Mouse (Mus musculus): ENCODE measurements around the gene Tymp. TPM values are rescaled to one million over a fixed set of nuclear protein-coding genes. Genes with fewer than 3 reads are reported as not detected.

Tymp gene
- polyA plus RNA-seq, 1 experiment from 2014 or later: 1.4 TPM

DNA sequence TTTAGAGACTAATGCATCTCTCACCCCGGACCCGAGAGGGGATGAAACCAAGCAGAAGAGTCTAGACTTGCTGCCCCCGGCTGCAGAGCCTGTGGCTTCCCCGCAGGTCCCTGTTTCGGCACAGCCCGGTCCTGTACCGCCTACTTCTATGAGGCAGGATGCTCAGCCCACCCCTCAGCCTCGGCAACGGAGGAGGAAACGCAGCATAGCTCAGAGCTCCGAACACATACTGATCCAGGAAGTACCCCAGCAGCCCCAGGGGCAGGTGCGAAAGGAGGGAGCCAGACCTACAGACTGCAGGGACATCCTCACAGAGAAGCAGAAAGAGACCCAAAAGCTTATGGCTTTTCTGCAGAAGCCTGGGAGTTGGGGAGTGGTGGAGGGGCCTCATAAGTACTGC, 10.3 kb upstream of the Tymp start:
- H3K27ac ChIP-seq: no peak overlapping the region
- H3K4me3 ChIP-seq (replicated peaks): no peak overlapping the region
- no peak overlapping the region for H3K9ac ChIP-seq
- no peak overlapping the region for H3K4me2 ChIP-seq (replicated peaks)
- no peaks in the 10 kb centered on the region for H3K9me3 ChIP-seq
- H3K36me3 ChIP-seq: no peaks in the 10 kb centered on the region
- H3K27me3 ChIP-seq (replicated peaks): 0 out of 2 replicates have a peak, but pooled peaks cover 6% of the 10 kb centered on the region
- ATAC-seq: no peak
- 42% methylated on average over 12 of the region's 12 CpGs for WGBS
- H3K4me1 ChIP-seq (replicated peaks): no peaks in the 10 kb centered on the region

DNA sequence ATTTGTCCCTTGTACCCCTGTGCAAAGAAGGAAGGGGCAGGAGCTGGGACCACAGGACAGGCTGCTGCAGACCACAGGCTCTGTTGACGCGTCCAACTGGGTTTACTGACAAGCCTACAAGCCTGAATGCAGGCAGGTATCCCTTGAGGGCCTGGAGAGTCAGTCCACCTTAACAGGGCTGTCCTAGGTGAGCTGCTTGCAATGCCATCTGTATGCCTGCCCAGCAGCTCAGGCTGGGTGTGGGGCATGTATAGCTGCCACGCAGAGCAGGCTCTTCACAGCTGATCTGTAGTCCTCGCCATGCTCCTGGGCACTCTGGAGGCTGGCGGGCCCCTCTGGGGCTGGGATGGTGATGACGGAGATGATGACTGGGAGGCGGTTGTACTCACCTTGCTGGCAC, 7.8 kb upstream of the Tymp start, which contains the start of gene Klhdc7b:
Gene Klhdc7b, plus strand, starts transcription at position 301 of the 400 bp plus-strand sequence.
- 92% methylated on average over 7 of the region's 7 CpGs for WGBS
- no peaks in the 10 kb centered on the region for H3K36me3 ChIP-seq
- H3K9ac ChIP-seq: no peak within 1 kb of the TSS
- no peak for ATAC-seq
- no peak within 1 kb of the TSS for H3K4me3 ChIP-seq (replicated peaks)
- H3K4me2 ChIP-seq (replicated peaks): no peak within 1 kb of the TSS
- H3K4me1 ChIP-seq (replicated peaks): 0 out of 2 replicates have a peak, but pooled peaks cover under 1% of the 10 kb centered on the region
- no peaks in the 10 kb centered on the region for H3K9me3 ChIP-seq
- no peak within 1 kb of the TSS for H3K27ac ChIP-seq
- peaks cover 7% of the 10 kb centered on the region for H3K27me3 ChIP-seq (replicated peaks)

DNA sequence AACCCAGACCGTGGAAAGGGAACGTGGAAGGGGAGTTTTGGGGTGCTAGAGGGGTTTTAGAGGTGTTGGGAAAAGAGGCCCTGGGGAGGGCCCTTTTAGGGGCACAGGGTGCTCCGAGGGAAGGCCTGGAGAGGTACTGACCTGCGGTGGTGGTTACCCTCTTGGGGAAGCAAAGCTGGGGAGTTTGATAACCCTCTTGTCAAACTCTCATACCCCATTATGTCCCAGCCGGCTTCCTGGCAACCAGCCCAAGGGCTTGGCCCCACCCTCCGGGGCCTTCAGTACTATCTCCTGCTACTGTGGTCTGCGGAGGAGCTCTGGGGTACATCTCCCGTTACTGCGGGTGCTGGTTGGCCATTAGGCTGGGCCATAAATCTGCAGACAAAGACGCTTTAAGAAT, 2.6 kb upstream of the Tymp start:
- Histone ChIP-seq H3K9me3 (no peaks in the 10 kb centered on the region), H3K27ac (no peak overlapping the region), H3K9ac (peak overlapping the region; percentile 24; the same call in 1 of the 2 replicates), H3K27me3 (replicated peaks) (peaks cover 39% of the 10 kb centered on the region), H3K4me3 (replicated peaks) (peak overlapping the region; percentile 36), H3K4me1 (replicated peaks) (peaks cover 25% of the 10 kb centered on the region), H3K36me3 (no peaks in the 10 kb centered on the region), H3K4me2 (replicated peaks) (peak overlapping the region; percentile 78)
- ATAC-seq: no peak
- 11% methylated on average over 10 of the region's 10 CpGs for WGBS

DNA sequence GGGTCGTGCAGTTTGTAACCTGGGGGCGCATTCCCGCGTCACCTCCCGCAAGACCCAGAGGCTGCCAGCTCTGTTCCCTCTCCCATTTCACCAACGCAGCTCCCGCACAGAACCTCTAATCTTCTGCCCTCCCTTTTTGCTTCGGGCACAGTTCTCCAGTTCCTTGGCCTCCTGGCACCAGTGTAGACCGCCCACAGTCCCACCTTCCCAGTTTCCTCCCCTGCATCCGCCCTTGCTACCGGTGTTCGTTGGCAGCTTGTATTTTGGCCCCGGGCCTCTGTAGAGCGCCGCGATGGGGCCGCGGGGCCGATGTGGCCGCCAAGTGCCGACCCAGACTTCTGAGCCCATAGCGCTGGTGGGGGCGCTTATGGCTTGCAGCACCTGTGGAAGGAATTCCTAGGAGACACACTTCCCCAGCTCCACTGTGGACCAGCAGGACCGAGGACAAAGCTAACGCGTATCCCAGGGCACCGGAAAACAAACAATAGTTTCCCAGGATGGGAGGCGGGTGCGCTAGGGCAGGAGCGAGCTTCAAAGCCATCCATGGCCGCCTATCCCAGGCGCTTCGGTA, 2.1 kb upstream of the Tymp start, which contains the start of gene Odf3b:
Gene Odf3b, minus strand, starts transcription at position 452 of the 571 bp plus-strand sequence.
- ATAC-seq: no peak
- Histone ChIP-seq H3K9ac (peak within 1 kb of the TSS; percentile 24; the same call in 1 of the 2 replicates), H3K9me3 (no peaks in the 10 kb centered on the region), H3K4me2 (replicated peaks) (peak within 1 kb of the TSS; percentile 78), H3K4me1 (replicated peaks) (peaks cover 27% of the 10 kb centered on the region), H3K4me3 (replicated peaks) (peak within 1 kb of the TSS; percentile 36), H3K27me3 (replicated peaks) (peaks cover 39% of the 10 kb centered on the region), H3K27ac (no peak within 1 kb of the TSS), H3K36me3 (no peaks in the 10 kb centered on the region)
- 1% methylated on average over 33 of the region's 33 CpGs for WGBS

- Histone ChIP-seq H3K36me3 (no peaks in the 10 kb centered on the region), H3K9ac (peak overlapping the region; percentile 24; the same call in 1 of the 2 replicates), H3K27me3 (replicated peaks) (peaks cover 39% of the 10 kb centered on the region), H3K27ac (no peak overlapping the region), H3K4me3 (replicated peaks) (peak overlapping the region; percentile 36), H3K4me1 (replicated peaks) (peaks cover 29% of the 10 kb centered on the region), H3K4me2 (replicated peaks) (peak overlapping the region; percentile 78), H3K9me3 (no peaks in the 10 kb centered on the region)
- no peak for ATAC-seq
- 12% methylated on average over 46 of the region's 46 CpGs for WGBS
Measured at GRCm38 (mm10) chr15:89377938-89378828, 1.3 kb upstream of the Tymp start.

GRCm38 (mm10) chr15:89377362-89377761, 523 bp upstream of the Tymp start:
- WGBS: 5% methylated on average over 18 of the region's 18 CpGs
- Histone ChIP-seq H3K9ac (no peak overlapping the region), H3K4me3 (replicated peaks) (no peak overlapping the region; the same call in 1 of the 2 replicates), H3K4me2 (replicated peaks) (peak overlapping the region; percentile 34), H3K9me3 (no peaks in the 10 kb centered on the region), H3K4me1 (replicated peaks) (peaks cover 37% of the 10 kb centered on the region), H3K27ac (no peak overlapping the region), H3K36me3 (peaks cover 1% of the 10 kb centered on the region; the same call in 1 of the 2 replicates), H3K27me3 (replicated peaks) (peaks cover 35% of the 10 kb centered on the region)
- no peak for ATAC-seq

DNA sequence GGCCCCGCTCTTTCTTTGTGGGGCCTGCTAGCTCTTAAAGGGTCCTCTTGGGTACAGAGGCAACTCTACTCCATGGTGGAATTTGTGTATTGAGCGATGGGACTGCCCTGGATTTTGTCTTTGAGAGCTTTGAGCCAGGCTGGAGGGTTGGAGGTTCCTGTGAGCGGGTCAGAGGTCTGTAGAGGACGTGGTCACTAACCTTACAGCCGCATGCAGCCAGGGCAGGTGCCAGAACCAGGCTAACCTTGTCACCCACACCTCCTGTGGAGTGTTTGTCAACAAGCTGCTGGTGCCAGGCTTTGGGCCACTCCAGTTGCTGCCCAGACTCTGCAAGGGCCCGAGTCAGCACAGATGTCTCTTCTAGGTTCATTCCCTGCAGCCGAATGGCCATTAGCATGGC, 799 bp downstream of the Tymp start:
- no peak for ATAC-seq
- H3K9ac ChIP-seq: no peak overlapping the region
- peaks cover 35% of the 10 kb centered on the region for H3K27me3 ChIP-seq (replicated peaks)
- H3K4me2 ChIP-seq (replicated peaks): no peak overlapping the region
- peaks cover 37% of the 10 kb centered on the region for H3K4me1 ChIP-seq (replicated peaks)
- no peak overlapping the region for H3K27ac ChIP-seq
- peaks cover 15% of the 10 kb centered on the region for H3K36me3 ChIP-seq
- 81% methylated on average over 7 of the region's 7 CpGs for WGBS
- H3K9me3 ChIP-seq: no peaks in the 10 kb centered on the region
- no peak overlapping the region for H3K4me3 ChIP-seq (replicated peaks)

- Histone ChIP-seq H3K36me3 (peaks cover 24% of the 10 kb centered on the region), H3K9me3 (no peaks in the 10 kb centered on the region), H3K4me2 (replicated peaks) (peak overlapping the region; percentile 86; the same call in 1 of the 2 replicates), H3K4me1 (replicated peaks) (peaks cover 37% of the 10 kb centered on the region), H3K4me3 (replicated peaks) (no peak overlapping the region), H3K27me3 (replicated peaks) (peaks cover 35% of the 10 kb centered on the region), H3K27ac (no peak overlapping the region), H3K9ac (peak overlapping the region; percentile 80; the same call in 1 of the 2 replicates)
- 92% methylated on average over 17 of the region's 17 CpGs for WGBS
- no peak for ATAC-seq
Measured at GRCm38 (mm10) chr15:89374801-89375534, 1.9 kb downstream of the Tymp start.

- Histone ChIP-seq H3K4me1 (replicated peaks) (peaks cover 34% of the 10 kb centered on the region), H3K4me2 (replicated peaks) (peak overlapping the region; percentile 86), H3K27me3 (replicated peaks) (peaks cover 32% of the 10 kb centered on the region), H3K9ac (peak overlapping the region; percentile 80), H3K36me3 (peaks cover 30% of the 10 kb centered on the region), H3K9me3 (no peaks in the 10 kb centered on the region), H3K27ac (peak overlapping the region; percentile 93), H3K4me3 (replicated peaks) (peak overlapping the region; percentile 75)
- 52% methylated on average over 9 of the region's 9 CpGs for WGBS
- no peak for ATAC-seq
Measured at GRCm38 (mm10) chr15:89374340-89374739, 2.5 kb downstream of the Tymp start.

DNA sequence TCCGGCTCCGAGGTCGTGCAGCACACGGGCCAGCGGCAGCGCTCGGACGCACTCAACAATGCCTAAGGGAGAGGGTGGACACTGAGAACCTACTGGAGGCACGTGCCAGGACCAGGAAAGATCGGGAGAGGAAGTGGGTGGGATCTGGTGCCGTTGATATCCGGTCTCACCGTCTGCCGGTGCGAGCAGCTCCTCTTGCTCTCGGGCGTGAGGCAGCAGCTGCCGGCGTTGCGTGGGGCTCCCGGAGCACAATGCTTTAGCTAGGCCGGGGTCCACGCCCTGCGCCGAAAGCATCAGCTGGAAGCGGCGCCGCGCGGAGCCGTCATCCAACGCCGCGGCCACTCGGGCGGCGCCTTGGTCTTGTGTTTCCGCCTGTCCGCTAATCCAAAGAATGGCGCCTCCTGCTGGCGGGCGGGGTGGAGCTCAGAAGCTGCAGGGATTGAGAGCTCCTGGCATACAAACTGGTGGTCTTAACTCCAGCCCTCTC, 3.0 kb downstream of the Tymp start, which contains the start of gene Sco2:
Gene Sco2, minus strand, starts transcription at position 85 of the 487 bp plus-strand sequence.
- no peaks in the 10 kb centered on the region for H3K9me3 ChIP-seq
- ATAC-seq: peak; percentile 91
- under 1% methylated on average over 42 of the region's 42 CpGs for WGBS

DNA sequence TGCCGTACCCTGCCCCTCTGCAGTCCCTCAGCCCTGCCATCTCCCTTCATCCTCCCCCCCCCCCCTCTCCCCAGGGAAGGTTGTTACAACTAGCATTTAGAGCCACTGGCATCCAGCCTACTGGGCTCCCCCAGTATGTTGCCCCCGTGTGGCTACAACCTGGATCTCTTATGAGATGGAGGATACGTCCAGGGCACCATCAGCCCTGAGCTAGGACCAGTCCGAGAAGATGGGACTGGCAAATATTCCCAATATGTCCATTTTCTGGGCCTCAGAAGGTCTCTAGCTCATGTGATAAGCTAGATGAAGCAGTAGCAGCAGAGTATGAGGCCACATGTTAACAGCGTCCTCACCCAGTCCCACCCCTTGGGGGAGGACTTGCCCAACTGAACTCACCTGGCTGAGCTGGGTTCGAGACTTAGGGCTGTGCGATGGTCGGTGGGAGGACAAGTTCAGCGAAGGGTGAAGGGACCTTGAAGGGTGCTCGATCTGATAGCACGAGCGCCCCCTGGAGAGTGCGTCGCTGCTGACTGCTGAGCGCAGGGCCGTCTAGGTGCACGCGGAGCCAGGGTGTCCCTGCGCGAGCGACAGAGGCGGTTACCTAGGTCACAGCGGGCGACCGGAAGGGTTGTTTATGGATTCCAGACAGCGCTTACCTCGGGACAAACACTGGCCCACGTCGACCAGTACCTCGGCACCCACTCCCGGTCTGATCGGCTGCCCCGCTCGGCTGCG, 3.6 kb downstream of the Tymp start:
- H3K27ac ChIP-seq: peak overlapping the region; percentile 93
- ATAC-seq: peak; percentile 88
- H3K4me1 ChIP-seq (replicated peaks): peaks cover 23% of the 10 kb centered on the region

More for the DNA sequence above, 3.0 kb downstream of the Tymp start, which contains the start of gene Sco2:
- peak within 1 kb of the TSS; percentile 93 for H3K27ac ChIP-seq
- H3K4me1 ChIP-seq (replicated peaks): peaks cover 29% of the 10 kb centered on the region
- peaks cover 27% of the 10 kb centered on the region for H3K27me3 ChIP-seq (replicated peaks)
- H3K9ac ChIP-seq: peak within 1 kb of the TSS; percentile 80
- peak within 1 kb of the TSS; percentile 86 for H3K4me2 ChIP-seq (replicated peaks)
- H3K4me3 ChIP-seq (replicated peaks): peak within 1 kb of the TSS; percentile 75
- peaks cover 36% of the 10 kb centered on the region for H3K36me3 ChIP-seq

More for the DNA sequence above, 3.6 kb downstream of the Tymp start:
- peak overlapping the region; percentile 80 for H3K9ac ChIP-seq
- no peaks in the 10 kb centered on the region for H3K9me3 ChIP-seq
- H3K36me3 ChIP-seq: peaks cover 41% of the 10 kb centered on the region
- peak overlapping the region; percentile 86 for H3K4me2 ChIP-seq (replicated peaks)
- under 1% methylated on average over 35 of the region's 35 CpGs for WGBS
- peak overlapping the region; percentile 75 for H3K4me3 ChIP-seq (replicated peaks)
- H3K27me3 ChIP-seq (replicated peaks): peaks cover 21% of the 10 kb centered on the region

All from intestine, embryonic 15.5 days (tissue).